Mouse (Mus musculus) embryo, embryonic 11.5 days (tissue): ENCODE data around the gene Olfr917.

ENCODE experiments used
- DNase-seq: peaks from one replicate; pipeline ENCODE4 v3.0.0-alpha.2; 2012; ENCODE audit warnings: low read depth, low spot score

Olfr917 gene

GRCm38 (mm10) chr9:38665742-38666141 is at the start of gene Olfr917:
Olfr917 (minus strand) TSS chr9:38665842.
- no peak for DNase-seq

- no peak for DNase-seq
These were observed 8.9 kb upstream of the Olfr917 start, which contains the start of gene Olfr918 for GRCm38 (mm10) chr9:38674501-38674900. Olfr918 (minus strand) TSS chr9:38674601.

GRCm38 (mm10) chr9:38672887-38673286 is 7.2 kb upstream of the Olfr917 start:
- DNase-seq = no peak

- no peak for DNase-seq
These were observed 5.9 kb downstream of the Olfr917 start, which contains the start of gene Olfr916 for GRCm38 (mm10) chr9:38659775-38660174. Olfr916 (minus strand) TSS chr9:38659875.

- DNase-seq = no peak
These were observed 33.2 kb downstream of the Olfr917 start for GRCm38 (mm10) chr9:38632406-38632805.
